Mouse (Mus musculus): ENCODE data around the gene Mvp.

GRCm38 (mm10) chr7:127007313-127008024 lies 7.0 kb downstream of the Mvp start:
- TF ChIP-seq POLR2A (IDR thresholded peaks at IDR 0.05; ENCODE audit: borderline replicate concordance, control insufficient read depth, low read depth, low read length), result no peak
- no peak for TF ChIP-seq CTCF (IDR thresholded peaks at IDR 0.05; ENCODE audit: control insufficient read depth, insufficient read depth, low read length)

Data from bone marrow, adult 2 months (tissue).